Mouse (Mus musculus) lung, embryonic 16.5 days (tissue): ENCODE data around the gene Mbtps2. TPM values are rescaled to one million over a fixed set of nuclear protein-coding genes. Genes with fewer than 3 reads are reported as not detected.

ENCODE experiments used
- ATAC-seq: fragments of 200-750 bp; cut with Nextera tagmentation; 2 replicates; pipeline ENCODE4 v1.8.0; 2017; ENCODE audit warnings: low read depth, mild to moderate bottlenecking, moderate library complexity
- H3K27ac ChIP-seq: fragments of 300-500 bp; sonication (generic); 2 replicates; pipeline ENCODE4 v1.5.1; 2014; ENCODE audit warnings: mild to moderate bottlenecking, control low read depth, low read length
- H3K27me3 ChIP-seq: fragments of 300-500 bp; sonication (generic); 2 replicates; pipeline ENCODE4 v1.6.1; 2014; ENCODE audit warnings: low read depth, low read length, mixed read lengths; ENCODE audit not compliant: control insufficient read depth, insufficient read depth
- H3K36me3 ChIP-seq: fragments of 300-500 bp; sonication (generic); 2 replicates; pipeline ENCODE4 v1.6.1; 2014; ENCODE audit warnings: low read length; ENCODE audit not compliant: control insufficient read depth, insufficient read depth
- H3K4me1 ChIP-seq: fragments of 300-500 bp; sonication (generic); replicated peaks from 2 replicates; pipeline ENCODE4 v1.6.1; 2014; ENCODE audit warnings: low read length, mixed read lengths; ENCODE audit not compliant: control insufficient read depth, insufficient read depth
- H3K4me2 ChIP-seq: fragments of 300-500 bp; sonication (generic); 2 replicates; pipeline ENCODE4 v1.6.1; 2014; ENCODE audit warnings: low read depth, low read length, control low read depth
- H3K4me3 ChIP-seq: fragments of 300-500 bp; sonication (generic); 2 replicates; pipeline ENCODE4 v1.5.1; 2014; ENCODE audit warnings: mild to moderate bottlenecking, low read length, control low read depth
- H3K9ac ChIP-seq: fragments of 300-500 bp; sonication (generic); 2 replicates; pipeline ENCODE4 v1.6.1; 2014; ENCODE audit warnings: low read length, control low read depth
- H3K9me3 ChIP-seq: fragments of 300-500 bp; sonication (generic); 2 replicates; pipeline ENCODE4 v1.6.1; 2016; ENCODE audit warnings: low read length; ENCODE audit not compliant: control insufficient read depth
- WGBS: fragments of 180-500 bp; shearing (Covaris S2); extraction: QIAGEN DNeasy Blood & Tissue Kit; methylation state at CpG from one replicate; pipeline ENCODE4 v1.1.7; 2014; 5-methylcytosine and 5-hydroxymethylcytosine counted together
- polyA plus RNA-seq: library from polyadenylated mRNA; unstranded; fragments of >200 nt; fragmentation: Nextera tagmentation; extraction: Ambion mirVana; gene quantifications from 2 replicates; pipeline ENCODE4 v1.2.1, GENCODE M21; 2015

Gene Mbtps2
- polyA plus RNA-seq, 1 experiment from 2014 or later = 22.8 TPM

GRCm38 (mm10) chrX:157568840-157569239, 29.7 kb downstream of the Mbtps2 start, which contains the start of gene Yy2:
Yy2 (minus strand) TSS chrX:157568985.
- no peaks in the 10 kb centered on the region for H3K4me1 ChIP-seq
- H3K36me3 ChIP-seq = no peaks in the 10 kb centered on the region
- no peak within 1 kb of the TSS for H3K4me2 ChIP-seq
- no peak for ATAC-seq
- H3K27me3 ChIP-seq = no peaks in the 10 kb centered on the region
- no peak within 1 kb of the TSS for H3K27ac ChIP-seq
- no peak within 1 kb of the TSS for H3K9ac ChIP-seq
- no peak within 1 kb of the TSS for H3K4me3 ChIP-seq
- no peaks in the 10 kb centered on the region for H3K9me3 ChIP-seq
- 90% methylated on average over 26 of the region's 26 CpGs for WGBS

- no peaks in the 10 kb centered on the region for H3K9me3 ChIP-seq
These were observed 34.7 kb downstream of the Mbtps2 start for GRCm38 (mm10) chrX:157563794-157564193.

GRCm38 (mm10) chrX:157547082-157547481, 51.4 kb downstream of the Mbtps2 start:
- no peaks in the 10 kb centered on the region for H3K27me3 ChIP-seq
- ATAC-seq = peak; percentile 34; the same call in 1 of the 2 replicates
- no peak overlapping the region for H3K4me3 ChIP-seq
- H3K36me3 ChIP-seq = no peaks in the 10 kb centered on the region
- H3K9ac ChIP-seq = no peak overlapping the region
- 27% methylated on average over 3 of the region's 3 CpGs for WGBS
- H3K27ac ChIP-seq = no peak overlapping the region
- H3K4me2 ChIP-seq = no peak overlapping the region
- no peaks in the 10 kb centered on the region for H3K4me1 ChIP-seq
- H3K9me3 ChIP-seq = no peaks in the 10 kb centered on the region

More at GRCm38 (mm10) chrX:157563794-157564193, 34.7 kb downstream of the Mbtps2 start:
- no peak for ATAC-seq
- H3K4me3 ChIP-seq = no peak overlapping the region
- no peaks in the 10 kb centered on the region for H3K27me3 ChIP-seq
- H3K27ac ChIP-seq = no peak overlapping the region
- no peak overlapping the region for H3K4me2 ChIP-seq
- no peak overlapping the region for H3K9ac ChIP-seq
- 76% methylated on average over 10 of the region's 10 CpGs for WGBS
- H3K36me3 ChIP-seq = no peaks in the 10 kb centered on the region
- H3K4me1 ChIP-seq = no peaks in the 10 kb centered on the region

- 56% methylated on average over 5 of the region's 5 CpGs for WGBS
- ATAC-seq = no peak
- H3K4me2 ChIP-seq = no peak overlapping the region
These were observed 92.1 kb downstream of the Mbtps2 start for GRCm38 (mm10) chrX:157506400-157506799.

GRCm38 (mm10) chrX:157504506-157504905, 94.0 kb downstream of the Mbtps2 start:
- no peak overlapping the region for H3K4me2 ChIP-seq
- no peaks in the 10 kb centered on the region for H3K36me3 ChIP-seq
- WGBS = 60% methylated on average over 1 of the region's 1 CpGs
- no peak overlapping the region for H3K9ac ChIP-seq
- no peak overlapping the region for H3K4me3 ChIP-seq
- H3K4me1 ChIP-seq = 0 out of 2 replicates have a peak, but pooled peaks cover 2% of the 10 kb centered on the region
- no peaks in the 10 kb centered on the region for H3K9me3 ChIP-seq
- H3K27me3 ChIP-seq = no peaks in the 10 kb centered on the region
- no peak for ATAC-seq
- no peak overlapping the region for H3K27ac ChIP-seq

More at GRCm38 (mm10) chrX:157506400-157506799, 92.1 kb downstream of the Mbtps2 start:
- Histone ChIP-seq H3K36me3 (no peaks in the 10 kb centered on the region), H3K27me3 (no peaks in the 10 kb centered on the region), H3K9me3 (no peaks in the 10 kb centered on the region), H3K4me1 (0 out of 2 replicates have a peak, but pooled peaks cover 2% of the 10 kb centered on the region), H3K27ac (no peak overlapping the region), H3K4me3 (no peak overlapping the region), H3K9ac (no peak overlapping the region)

- Histone ChIP-seq H3K9me3 (no peaks in the 10 kb centered on the region), H3K36me3 (no peaks in the 10 kb centered on the region), H3K9ac (no peak overlapping the region), H3K4me3 (no peak overlapping the region), H3K4me1 (0 out of 2 replicates have a peak, but pooled peaks cover 2% of the 10 kb centered on the region), H3K4me2 (no peak overlapping the region), H3K27me3 (no peaks in the 10 kb centered on the region), H3K27ac (no peak overlapping the region)
- 46% methylated on average over 2 of the region's 2 CpGs for WGBS
- peak; percentile 79 for ATAC-seq
These were observed 96.6 kb downstream of the Mbtps2 start for GRCm38 (mm10) chrX:157501871-157502270.

- H3K9ac ChIP-seq = no peak overlapping the region
- no peaks in the 10 kb centered on the region for H3K9me3 ChIP-seq
- ATAC-seq = no peak
- H3K4me2 ChIP-seq = no peak overlapping the region
- no peak overlapping the region for H3K4me3 ChIP-seq
- 0 out of 2 replicates have a peak, but pooled peaks cover 2% of the 10 kb centered on the region for H3K4me1 ChIP-seq
- H3K27ac ChIP-seq = no peak overlapping the region
- H3K27me3 ChIP-seq = no peaks in the 10 kb centered on the region
- 71% methylated on average over 8 of the region's 8 CpGs for WGBS
- no peaks in the 10 kb centered on the region for H3K36me3 ChIP-seq
These were observed 98.5 kb downstream of the Mbtps2 start for GRCm38 (mm10) chrX:157500004-157500403.

GRCm38 (mm10) chrX:157493159-157493558, 105.4 kb downstream of the Mbtps2 start:
- Histone ChIP-seq H3K36me3 (no peaks in the 10 kb centered on the region), H3K9me3 (no peaks in the 10 kb centered on the region), H3K4me3 (no peak overlapping the region), H3K9ac (no peak overlapping the region), H3K27me3 (no peaks in the 10 kb centered on the region), H3K27ac (no peak overlapping the region), H3K4me1 (no peaks in the 10 kb centered on the region), H3K4me2 (no peak overlapping the region)
- ATAC-seq = no peak
- 90% methylated on average over 4 of the region's 4 CpGs for WGBS

- Histone ChIP-seq H3K4me1 (no peaks in the 10 kb centered on the region), H3K9ac (peak within 1 kb of the TSS; percentile 80), H3K4me3 (peak within 1 kb of the TSS; percentile 68), H3K27ac (peak within 1 kb of the TSS; percentile 71), H3K9me3 (no peaks in the 10 kb centered on the region), H3K27me3 (no peaks in the 10 kb centered on the region), H3K36me3 (no peaks in the 10 kb centered on the region), H3K4me2 (peak within 1 kb of the TSS; percentile 57)
- peak; percentile 93 for ATAC-seq
- 13% methylated on average over 36 of the region's 45 CpGs for WGBS
These were observed 106.4 kb downstream of the Mbtps2 start, which contains the start of gene Sms for GRCm38 (mm10) chrX:157491944-157492726. Sms (minus strand) TSS chrX:157492287.
